ENCODE assay signal across 8 mouse cellular contexts in the genomic region with DNA sequence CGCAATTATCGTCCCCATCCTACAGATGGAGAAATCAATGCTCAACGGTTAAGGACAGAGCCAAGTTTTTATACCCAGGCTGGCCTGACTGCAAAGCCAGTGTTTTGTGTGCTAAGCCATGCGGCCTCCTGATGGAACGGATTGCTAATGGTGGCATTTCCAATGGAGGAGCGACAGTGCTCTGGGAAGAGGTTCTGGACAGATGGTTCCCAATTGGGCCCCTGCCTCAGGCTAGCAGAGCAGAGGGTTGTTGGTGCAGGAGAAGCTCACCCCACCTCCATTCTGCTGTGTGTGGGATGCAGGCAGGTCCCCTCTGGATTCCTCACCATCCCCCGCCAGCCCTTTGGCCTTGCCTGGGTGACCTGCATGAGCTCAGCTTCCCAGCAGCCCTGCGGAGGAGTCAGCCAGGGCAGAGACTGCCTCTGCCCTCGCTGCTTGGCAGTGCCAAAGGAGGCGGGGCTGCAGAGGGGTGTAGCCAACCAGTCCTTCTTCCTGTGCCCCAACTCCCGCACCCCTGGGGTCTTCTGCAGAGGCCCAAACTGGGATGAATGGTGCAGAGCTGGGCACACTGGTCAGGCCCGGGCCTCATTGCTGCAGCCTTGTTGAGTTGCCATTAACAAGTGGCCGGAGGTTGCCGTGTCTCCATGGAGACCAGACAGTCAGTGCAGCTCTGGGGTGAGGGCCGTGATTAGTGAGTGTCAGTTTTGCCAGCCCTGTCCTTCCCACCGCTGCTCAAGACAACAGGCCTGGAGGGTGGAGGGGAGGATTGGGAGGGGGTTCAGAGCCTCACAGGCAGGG. TPM values are rescaled to one million over a fixed set of nuclear protein-coding genes. Genes with fewer than 3 reads are reported as not detected.
DNase-seq lines count a peak whose midpoint lies in the region; ATAC-seq and TF ChIP-seq lines count a peak whose summit lies in the region.

No protein-coding gene starts in this region.

- ATAC-seq in granulocyte monocyte progenitor cell, adult 5-6 weeks (replicated peaks; ENCODE audit: poor library complexity, severe bottlenecking), result peak; percentile 48
- ATAC-seq in intestine, embryonic 16.5 days, result peak; percentile 37
- ATAC-seq in liver, embryonic 12.5 days, result peak; percentile 52; the same call in 1 of the 2 replicates
- peak; percentile 70 for ATAC-seq in monocyte, adult 5-6 weeks (replicated peaks; ENCODE audit: insufficient number of reproducible peaks, low FRiP score, low TSS enrichment, poor library complexity, severe bottlenecking)

- TF ChIP-seq CTCF in cortical plate, adult 2 months (IDR thresholded peaks at IDR 0.05; ENCODE audit: extremely low read depth, insufficient read depth, low read length), result no peak

- no peaks in the 10 kb centered on the region for H3K27me3 ChIP-seq in intestine, embryonic 16.5 days (replicated peaks; ENCODE audit: control insufficient read depth, insufficient read depth, low read length)
- H3K27me3 ChIP-seq in liver, embryonic 12.5 days (replicated peaks), result peaks cover 57% of the 10 kb centered on the region

- peak overlapping the region; percentile 55 for H3K9ac ChIP-seq in intestine, embryonic 16.5 days (ENCODE audit: low read depth, low read length)
- H3K9ac ChIP-seq in liver, embryonic 12.5 days, result no peak overlapping the region

- DNase-seq in urinary bladder, postnatal 36 days (ENCODE audit: low spot score in 2 of 2), result peak; percentile 46 to 74
- DNase-seq in urinary bladder, adult 2 months (ENCODE audit: low spot score), result no peak
- DNase-seq in thymus, adult 18-20 months, result peak; percentile 75 to 83

- H3K4me2 ChIP-seq in intestine, embryonic 16.5 days (ENCODE audit: low read depth, low read length), result peak overlapping the region; percentile 19
- peak overlapping the region; percentile 11 for H3K4me2 ChIP-seq in liver, embryonic 12.5 days

- TF ChIP-seq POLR2A in cortical plate, adult 2 months (IDR thresholded peaks at IDR 0.05; ENCODE audit: extremely low read depth, insufficient read depth, low read length), result no peak

- H3K36me3 ChIP-seq in intestine, embryonic 16.5 days (ENCODE audit: control insufficient read depth, insufficient read depth, low read length), result no peaks in the 10 kb centered on the region
- H3K36me3 ChIP-seq in liver, embryonic 12.5 days, result no peaks in the 10 kb centered on the region

- peaks cover 16% of the 10 kb centered on the region for H3K4me1 ChIP-seq in cortical plate, adult 2 months (ENCODE audit: control insufficient read depth, insufficient read depth, low read length)
- peaks cover 55% of the 10 kb centered on the region for H3K4me1 ChIP-seq in intestine, embryonic 16.5 days (ENCODE audit: control insufficient read depth, insufficient read depth, low read length)
- peaks cover 56% of the 10 kb centered on the region for H3K4me1 ChIP-seq in liver, embryonic 12.5 days

- H3K27ac ChIP-seq in cortical plate, adult 2 months (ENCODE audit: insufficient read depth, low read length), result peak overlapping the region; percentile 84
- peak overlapping the region; percentile 91 for H3K27ac ChIP-seq in intestine, embryonic 16.5 days (ENCODE audit: low read length)
- peak overlapping the region; percentile 51 for H3K27ac ChIP-seq in liver, embryonic 12.5 days

- no peak overlapping the region for H3K4me3 ChIP-seq in cortical plate, adult 2 months (ENCODE audit: insufficient read depth, low read length)
- H3K4me3 ChIP-seq in intestine, embryonic 16.5 days (ENCODE audit: low read length), result peak overlapping the region; percentile 14
- H3K4me3 ChIP-seq in liver, embryonic 12.5 days, result peak overlapping the region; percentile 19; the same call in 1 of the 2 replicates

- no peaks in the 10 kb centered on the region for H3K9me3 ChIP-seq in intestine, embryonic 16.5 days (ENCODE audit: control insufficient read depth, low read length)
- no peaks in the 10 kb centered on the region for H3K9me3 ChIP-seq in liver, embryonic 12.5 days (replicated peaks)

- 42% methylated on average over 16 of the region's 16 CpGs for WGBS in intestine, embryonic 16.5 days
- WGBS in liver, embryonic 12.5 days (ENCODE audit: insufficient replicate concordance), result 51% methylated on average over 16 of the region's 16 CpGs

RNA-seq across cellular contexts. Expression of gene Wasf2, which starts 35.2 kb away (rescaled TPM):
- 44.4 and 59.3 TPM in 2 replicates for polyA plus RNA-seq in urinary bladder, adult 2 months (2012; rRNA removed)
- polyA plus RNA-seq in cortical plate, adult 2 months (2012; rRNA removed), result 14.7 and 15.6 TPM in 2 replicates
- total RNA-seq in granulocyte monocyte progenitor cell, adult 5-6 weeks (2014; fragmentation: Nextera tagmentation), result 109 and 147 TPM in 2 replicates
- 34.1 and 37.3 TPM in 2 replicates for total RNA-seq in granulocyte monocyte progenitor cell, adult 5-6 weeks (2017)
- 76.9 and 81.9 TPM in 2 replicates for polyA plus RNA-seq in intestine, embryonic 16.5 days (2015; fragmentation: Nextera tagmentation; extraction: Ambion mirVana)
- 35.9 and 42.2 TPM in 2 replicates for polyA plus RNA-seq in liver, embryonic 12.5 days (2016; fragmentation: Nextera tagmentation; extraction: Ambion mirVana)
- total RNA-seq in monocyte, adult 5-6 weeks (2017), result 66.9 to 107 TPM (median 85.9 TPM) in 3 replicates
